Mouse (Mus musculus) MEL (cell line): ENCODE measurements at regions not wholly inside any gene's neighbourhood (a gene's known extent, or its start where the extent isn't known, plus 50 kb on each side); places are given as distances from the start of the nearest gene placed in this dataset.

Experiments used
- DNase-seq: peaks from one replicate; pipeline ENCODE4 v3.0.0; 2011; ENCODE audit warnings: low read depth, low spot score
- H3K27ac ChIP-seq: 2 replicates; pipeline ENCODE4 v1.5.1; 2012; ENCODE audit warnings: low read depth, mild to moderate bottlenecking, control low read depth, low read length, moderate library complexity; ENCODE audit not compliant: control insufficient read depth
- H3K27me3 ChIP-seq, 2 experiments: fragments of 150-350 bp in 1 of 2; sonication (generic) in 1 of 2; 2 replicates each; pipeline ENCODE4 v1.6.1; 2012; ENCODE audit warnings: low read length in 2 of 2, mild to moderate bottlenecking in 2 of 2, improper control_type of control experiment in 1 of 2, moderate library complexity in 1 of 2; ENCODE audit not compliant: insufficient read depth in 2 of 2, control insufficient read depth in 1 of 2
- H3K36me3 ChIP-seq, 2 experiments: 2 replicates each; pipeline ENCODE4 v1.6.1; 2012 to 2014; ENCODE audit warnings: low read length in 2 of 2, improper control_type of control experiment in 1 of 2, inconsistent platforms in 1 of 2, mild to moderate bottlenecking in 1 of 2; ENCODE audit not compliant: insufficient read depth in 2 of 2, control insufficient read depth in 1 of 2
- H3K4me1 ChIP-seq, 2 experiments: fragments of 150-350 bp in 1 of 2; sonication (generic) in 1 of 2; 2 replicates each; pipeline ENCODE4 v1.6.1; 2012; ENCODE audit warnings: low read length in 2 of 2, improper control_type of control experiment in 1 of 2, mild to moderate bottlenecking in 1 of 2; ENCODE audit not compliant: insufficient read depth in 2 of 2, control insufficient read depth in 1 of 2
- H3K4me3 ChIP-seq, 2 experiments: fragments of 150-350 bp in 1 of 2; sonication (generic) in 1 of 2; 2 replicates each; pipeline ENCODE4 v1.5.1; 2012; ENCODE audit warnings: low read depth in 2 of 2, low read length in 2 of 2, mild to moderate bottlenecking in 2 of 2, moderate library complexity in 2 of 2, control low read depth in 1 of 2, improper control_type of control experiment in 1 of 2; ENCODE audit not compliant: control insufficient read depth in 1 of 2, insufficient read depth in 1 of 2
- H3K79me2 ChIP-seq: 2 replicates; pipeline ENCODE4 v1.6.1; 2012; ENCODE audit warnings: mild to moderate bottlenecking, low read length, moderate library complexity; ENCODE audit not compliant: control insufficient read depth, poor library complexity, insufficient read depth
- H3K9ac ChIP-seq: 2 replicates; pipeline ENCODE4 v1.6.1; 2012; ENCODE audit warnings: low read depth, mild to moderate bottlenecking, control low read depth, low read length, moderate library complexity; ENCODE audit not compliant: control insufficient read depth, poor library complexity, severe bottlenecking
- H3K9me3 ChIP-seq: fragments of 150-350 bp; sonication (generic); replicated peaks from 2 replicates; pipeline ENCODE4 v1.6.1; 2012; ENCODE audit warnings: mild to moderate bottlenecking, low read length, improper control_type of control experiment, moderate library complexity; ENCODE audit not compliant: insufficient read depth
- BHLHE40 ChIP-seq: IDR thresholded peaks from 2 replicates; pipeline ENCODE4 v1.6.1; 2012; ENCODE audit warnings: low read depth, mild to moderate bottlenecking, inconsistent platforms, low read length, improper control_type of control experiment, borderline replicate concordance
- CHD1 ChIP-seq: IDR thresholded peaks from 2 replicates; pipeline ENCODE4 v1.6.1; 2012; ENCODE audit warnings: low read depth, mild to moderate bottlenecking, inconsistent platforms, low read length, improper control_type of control experiment
- CTCF ChIP-seq, 3 experiments: IDR thresholded peaks in 2 of 3; conservative IDR thresholded peaks in 1 of 3; 2 replicates each; pipeline ENCODE4 v1.5.1; 2011 to 2012; ENCODE audit warnings: low read length in 3 of 3, low read depth in 2 of 3, mild to moderate bottlenecking in 2 of 3, improper control_type of control experiment in 1 of 3, inconsistent platforms in 1 of 3, mixed read lengths in 1 of 3, moderate library complexity in 1 of 3; ENCODE audit not compliant: control insufficient read depth in 1 of 3, insufficient read depth in 1 of 3, poor library complexity in 1 of 3, severe bottlenecking in 1 of 3
- EP300 ChIP-seq, 2 experiments: IDR thresholded peaks; 2 replicates each; pipeline ENCODE4 v1.6.1; 2011; ENCODE audit warnings: improper control_type of control experiment in 2 of 2, low read length in 2 of 2, low read depth in 1 of 2, mild to moderate bottlenecking in 1 of 2
- GABPA ChIP-seq: IDR thresholded peaks from 2 replicates; pipeline ENCODE4 v1.6.1; 2012; ENCODE audit warnings: low read depth, mild to moderate bottlenecking, inconsistent platforms, low read length, improper control_type of control experiment, moderate library complexity
- MAFK ChIP-seq: IDR thresholded peaks from 2 replicates; pipeline ENCODE4 v1.6.1; 2011; ENCODE audit warnings: low read depth, mild to moderate bottlenecking, low read length, improper control_type of control experiment, borderline replicate concordance
- MAZ ChIP-seq: IDR thresholded peaks from 2 replicates; pipeline ENCODE4 v1.6.1; 2012; ENCODE audit warnings: low read depth, mild to moderate bottlenecking, inconsistent platforms, low read length, improper control_type of control experiment
- MEF2A ChIP-seq: IDR thresholded peaks from 2 replicates; pipeline ENCODE4 v1.6.1; 2014; ENCODE audit warnings: low read depth, mild to moderate bottlenecking, inconsistent platforms, low read length, improper control_type of control experiment; ENCODE audit not compliant: poor library complexity, insufficient replicate concordance, severe bottlenecking; ENCODE audit errors: extremely low read depth
- NELFE ChIP-seq: IDR thresholded peaks from 2 replicates; pipeline ENCODE4 v1.6.1; 2011; ENCODE audit warnings: low read depth, low read length, improper control_type of control experiment
- POLR2A ChIP-seq, 2 experiments: IDR thresholded peaks; 2 replicates each; pipeline ENCODE4 v1.6.1; 2011 to 2012; ENCODE audit warnings: low read length in 2 of 2, mild to moderate bottlenecking in 2 of 2, control low read depth in 1 of 2, improper control_type of control experiment in 1 of 2, low read depth in 1 of 2, moderate library complexity in 1 of 2; ENCODE audit not compliant: control insufficient read depth in 1 of 2, insufficient read depth in 1 of 2, poor library complexity in 1 of 2
- POLR2AphosphoS2 ChIP-seq: IDR thresholded peaks from 2 replicates; pipeline ENCODE4 v1.6.1; 2011; ENCODE audit warnings: low read length, improper control_type of control experiment
- RAD21 ChIP-seq: IDR thresholded peaks from 2 replicates; pipeline ENCODE4 v1.6.1; 2011; ENCODE audit warnings: mild to moderate bottlenecking, low read depth, low read length, improper control_type of control experiment
- RCOR1 ChIP-seq: IDR thresholded peaks from 2 replicates; pipeline ENCODE4 v1.6.1; 2012; ENCODE audit warnings: low read depth, mild to moderate bottlenecking, inconsistent platforms, low read length, improper control_type of control experiment
- SMC3 ChIP-seq: IDR thresholded peaks from 2 replicates; pipeline ENCODE4 v1.6.1; 2011; ENCODE audit warnings: low read depth, low read length, improper control_type of control experiment
- TAL1 ChIP-seq: IDR thresholded peaks from 2 replicates; pipeline ENCODE4 v1.6.1; 2012; ENCODE audit warnings: mild to moderate bottlenecking, inconsistent platforms, low read length, moderate library complexity, mixed read lengths
- TCF12 ChIP-seq: IDR thresholded peaks from 2 replicates; pipeline ENCODE4 v1.6.1; 2014; ENCODE audit warnings: low read depth, mild to moderate bottlenecking, inconsistent platforms, low read length, improper control_type of control experiment, moderate library complexity
- ZC3H11A ChIP-seq: IDR thresholded peaks from 2 replicates; pipeline ENCODE4 v1.6.1; 2012; ENCODE audit warnings: low read depth, mild to moderate bottlenecking, inconsistent platforms, low read length, improper control_type of control experiment
- ZKSCAN1 ChIP-seq: IDR thresholded peaks from 2 replicates; pipeline ENCODE4 v1.6.1; 2012; ENCODE audit warnings: low read depth, mild to moderate bottlenecking, inconsistent platforms, low read length, improper control_type of control experiment, moderate library complexity
- ZMIZ1 ChIP-seq: IDR thresholded peaks from 2 replicates; pipeline ENCODE4 v1.6.1; 2012; ENCODE audit warnings: low read depth, mild to moderate bottlenecking, inconsistent platforms, low read length, improper control_type of control experiment, moderate library complexity

DNA sequence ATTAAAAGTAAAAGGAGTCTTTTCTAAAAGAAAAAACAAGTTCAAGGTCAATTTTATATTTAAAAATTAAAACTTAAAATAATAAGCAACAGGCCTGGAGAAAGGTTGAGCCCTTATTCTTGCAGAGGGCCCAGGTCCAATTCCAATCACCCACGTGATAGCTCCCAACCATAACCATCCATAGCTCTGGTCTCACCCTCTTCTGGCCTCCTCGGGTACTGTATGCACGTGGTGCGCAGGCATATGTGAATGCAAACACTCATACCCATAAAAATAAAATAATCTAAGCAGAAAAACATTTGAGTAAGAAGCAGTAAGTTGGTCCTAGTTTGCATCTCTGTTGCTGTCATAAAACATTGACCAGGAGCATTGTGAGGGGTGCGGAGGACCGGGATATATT is 119.8 kb upstream of the Dapk1 start:
- Histone ChIP-seq H3K27ac (no peak overlapping the region), H3K4me1 (no peaks in the 10 kb centered on the region), H3K27me3 (no peaks in the 10 kb centered on the region; a peak in 1 of 4 replicates), H3K79me2 (no peaks in the 10 kb centered on the region), H3K36me3 (no peaks in the 10 kb centered on the region), H3K9me3 (no peaks in the 10 kb centered on the region), H3K9ac (no peak overlapping the region), H3K4me3 (no peak overlapping the region)
- DNase-seq = no peak
- TF ChIP-seq POLR2A (IDR thresholded peaks at IDR 0.05; ENCODE audit: control insufficient read depth in 1 of 2, insufficient read depth in 1 of 2, low read depth in 1 of 2, low read length in 2 of 2, poor library complexity in 1 of 2) = no peak
- no peak for TF ChIP-seq TCF12

DNA sequence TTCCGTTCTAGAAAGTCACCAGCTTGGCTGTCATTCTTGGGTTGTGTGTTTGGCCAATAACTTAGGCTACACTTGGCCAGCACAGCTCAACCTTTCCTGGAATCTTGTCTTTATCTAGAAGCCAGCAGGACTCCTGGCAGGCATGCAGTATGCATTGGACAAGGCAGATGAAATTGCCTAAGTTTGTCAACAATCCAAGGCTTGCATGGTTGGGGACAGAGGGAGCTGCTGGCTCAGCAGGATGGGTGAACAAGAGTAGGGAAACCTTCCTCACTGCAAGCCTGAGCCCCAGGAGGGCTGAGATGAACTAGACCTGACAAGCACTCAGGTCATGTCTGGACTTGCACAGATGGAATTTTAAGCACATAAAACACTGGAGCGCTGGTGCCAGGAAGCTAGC is 115.6 kb upstream of the Dapk1 start:
- no peaks in the 10 kb centered on the region for H3K4me1 ChIP-seq
- no peaks in the 10 kb centered on the region for H3K36me3 ChIP-seq
- no peak for TF ChIP-seq EP300 (IDR thresholded peaks at IDR 0.05; ENCODE audit: low read depth in 1 of 2, low read length in 2 of 2)
- TF ChIP-seq TCF12 = no peak
- no peak for TF ChIP-seq MAFK
- TF ChIP-seq RCOR1 = no peak
- no peak for TF ChIP-seq ZMIZ1
- TF ChIP-seq GABPA = no peak
- no peak for TF ChIP-seq POLR2AphosphoS2
- no peak for TF ChIP-seq MAZ
- no peak for TF ChIP-seq ZKSCAN1
- no peak for TF ChIP-seq ZC3H11A
- TF ChIP-seq NELFE = no peak
- TF ChIP-seq SMC3 = no peak
- no peak for TF ChIP-seq RAD21
- TF ChIP-seq, all 39 proteins: peak for 0

DNA sequence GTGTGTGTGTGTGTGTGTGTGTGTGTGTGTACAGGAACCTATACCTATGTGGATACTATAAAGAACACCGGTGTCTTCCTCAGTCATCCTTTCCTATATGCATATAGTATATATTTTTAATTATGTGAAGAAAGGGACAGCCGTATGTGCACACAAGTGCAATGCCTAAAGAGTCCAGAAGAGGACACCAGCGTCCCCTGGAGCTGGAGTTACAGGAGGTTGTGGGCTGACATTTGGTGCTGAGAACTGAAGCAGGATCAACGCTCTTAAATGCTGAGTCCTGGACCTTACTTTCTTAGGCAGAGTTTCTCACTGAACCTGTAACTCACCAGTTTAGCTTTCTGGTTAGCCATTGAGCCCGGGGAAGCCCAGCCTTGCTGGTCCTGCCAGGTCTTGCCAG is 114.9 kb upstream of the Dapk1 start:
- H3K9me3 ChIP-seq = no peaks in the 10 kb centered on the region
- no peak overlapping the region for H3K9ac ChIP-seq
- no peaks in the 10 kb centered on the region for H3K4me1 ChIP-seq
- H3K79me2 ChIP-seq = no peaks in the 10 kb centered on the region
- H3K27me3 ChIP-seq = no peaks in the 10 kb centered on the region
- no peak overlapping the region for H3K4me3 ChIP-seq
- TF ChIP-seq MAFK = no peak
- TF ChIP-seq BHLHE40 = no peak
- TF ChIP-seq MEF2A = no peak
- TF ChIP-seq CTCF (IDR thresholded peaks at IDR 0.05 in 2 of 3, conservative IDR thresholded peaks at IDR 0.05 in 1 of 3; ENCODE audit: control insufficient read depth in 1 of 3, insufficient read depth in 1 of 3, low read depth in 2 of 3, low read length in 3 of 3, poor library complexity in 1 of 3, severe bottlenecking in 1 of 3) = peak in 1 of 3 experiments; percentile 9; a peak in 2 of 6 replicates
- TF ChIP-seq TAL1 = no peak
- no peak for TF ChIP-seq TCF12
- TF ChIP-seq CHD1 = no peak
- TF ChIP-seq RAD21 = peak; percentile 4
- TF ChIP-seq SMC3 = peak; percentile 14; the same call in 1 of the 2 replicates
- TF ChIP-seq, all 39 proteins: peak for 3
- H3K36me3 ChIP-seq = no peaks in the 10 kb centered on the region
- DNase-seq = no peak
- no peak overlapping the region for H3K27ac ChIP-seq

More for the DNA sequence above, 115.6 kb upstream of the Dapk1 start:
- DNase-seq = no peak
- H3K4me3 ChIP-seq = no peak overlapping the region
- no peaks in the 10 kb centered on the region for H3K27me3 ChIP-seq
- no peak overlapping the region for H3K9ac ChIP-seq
- no peaks in the 10 kb centered on the region for H3K9me3 ChIP-seq
- no peak overlapping the region for H3K27ac ChIP-seq
- no peaks in the 10 kb centered on the region for H3K79me2 ChIP-seq
